Mouse (Mus musculus) hindbrain, embryonic 11.5 days (tissue): ENCODE measurements around the gene Lsamp. TPM values are rescaled to one million over a fixed set of nuclear protein-coding genes. Genes with fewer than 3 reads are reported as not detected.
A peak's percentile ranks its signal among the peaks of the same experiment; 100 is the strongest.

Source experiments
- ATAC-seq: fragments of 200-750 bp; cut with Nextera tagmentation; 2 replicates; pipeline ENCODE4 v1.8.0; 2017; ENCODE audit warnings: mild to moderate bottlenecking, moderate TSS enrichment, moderate library complexity; ENCODE audit not compliant: low FRiP score
- DNase-seq: peaks from one replicate; pipeline ENCODE4 v3.0.0-alpha.2; 2015; ENCODE audit warnings: low spot score
- H3K27ac ChIP-seq: fragments of 300-500 bp; sonication (generic); 2 replicates; pipeline ENCODE4 v1.5.1; 2014; ENCODE audit warnings: mild to moderate bottlenecking, low read depth, low read length
- H3K27me3 ChIP-seq: fragments of 300-500 bp; sonication (generic); 2 replicates; pipeline ENCODE4 v1.6.1; 2014; ENCODE audit warnings: mild to moderate bottlenecking, low read length, moderate library complexity, mixed read lengths; ENCODE audit not compliant: control insufficient read depth, insufficient read depth
- H3K36me3 ChIP-seq: fragments of 300-500 bp; sonication (generic); 2 replicates; pipeline ENCODE4 v1.6.1; 2014; ENCODE audit warnings: mild to moderate bottlenecking, low read length, moderate library complexity, mixed read lengths; ENCODE audit not compliant: control insufficient read depth, insufficient read depth
- H3K4me1 ChIP-seq: fragments of 300-500 bp; sonication (generic); replicated peaks from 2 replicates; pipeline ENCODE4 v1.6.1; 2014; ENCODE audit warnings: low read length, mixed read lengths; ENCODE audit not compliant: control insufficient read depth, insufficient read depth
- H3K4me2 ChIP-seq: fragments of 300-500 bp; sonication (generic); replicated peaks from 2 replicates; pipeline ENCODE4 v1.6.1; 2014; ENCODE audit warnings: mild to moderate bottlenecking, low read depth, low read length
- H3K4me3 ChIP-seq: fragments of 300-500 bp; sonication (generic); 2 replicates; pipeline ENCODE4 v1.5.1; 2014; ENCODE audit warnings: low read depth, low read length
- H3K9ac ChIP-seq: fragments of 300-500 bp; sonication (generic); 2 replicates; pipeline ENCODE4 v1.6.1; 2014; ENCODE audit warnings: low read depth, low read length
- H3K9me3 ChIP-seq: fragments of 300-500 bp; sonication (generic); 2 replicates; pipeline ENCODE4 v1.6.1; 2016; ENCODE audit warnings: low read length; ENCODE audit not compliant: control insufficient read depth
- WGBS: fragments of 180-500 bp; shearing (Covaris S2); extraction: QIAGEN DNeasy Blood & Tissue Kit; methylation state at CpG from one replicate; pipeline ENCODE4 v1.1.7; 2014; 5-methylcytosine and 5-hydroxymethylcytosine counted together
- polyA plus RNA-seq: library from polyadenylated mRNA; unstranded; fragments of >200 nt; fragmentation: Nextera tagmentation; extraction: Ambion mirVana; gene quantifications from 2 replicates; pipeline ENCODE4 v1.2.1, GENCODE M21; 2014

The Lsamp gene
- polyA plus RNA-seq: 13.7 and 16.3 TPM in 2 replicates

- Histone ChIP-seq H3K9ac (peak within 1 kb of the TSS; percentile 47), H3K27ac (0 out of 2 replicates have a peak within 1 kb of the TSS, but pooled peaks have one; percentile 39), H3K4me3 (peak within 1 kb of the TSS; percentile 55), H3K36me3 (no peaks in the 10 kb centered on the region), H3K27me3 (no peaks in the 10 kb centered on the region), H3K4me2 (peak within 1 kb of the TSS; percentile 88), H3K9me3 (no peaks in the 10 kb centered on the region), H3K4me1 (no peaks in the 10 kb centered on the region)
- ATAC-seq: peak; percentile 97
- under 1% methylated on average over 24 of the region's 24 CpGs for WGBS
- peak; percentile 89 for DNase-seq
These were observed at the start of gene Lsamp for GRCm38 (mm10) chr16:39984205-39984634. TSS of gene Lsamp (plus strand) at chr16:39984361.

GRCm38 (mm10) chr16:39957686-39958085 lies 26.5 kb upstream of the Lsamp start:
- no peak for ATAC-seq
- Histone ChIP-seq H3K9ac (no peak overlapping the region), H3K27ac (no peak overlapping the region), H3K4me2 (no peak overlapping the region), H3K4me3 (no peak overlapping the region), H3K4me1 (no peaks in the 10 kb centered on the region), H3K36me3 (no peaks in the 10 kb centered on the region), H3K27me3 (no peaks in the 10 kb centered on the region), H3K9me3 (no peaks in the 10 kb centered on the region)
- 95% methylated on average over 2 of the region's 2 CpGs for WGBS
- no peak for DNase-seq

GRCm38 (mm10) chr16:39972712-39973111 lies 11.4 kb upstream of the Lsamp start:
- H3K4me2 ChIP-seq: no peak overlapping the region
- 76% methylated on average over 1 of the region's 1 CpGs for WGBS
- no peak for ATAC-seq
- no peak overlapping the region for H3K27ac ChIP-seq
- no peak overlapping the region for H3K4me3 ChIP-seq
- DNase-seq: no peak
- no peaks in the 10 kb centered on the region for H3K9me3 ChIP-seq
- no peaks in the 10 kb centered on the region for H3K36me3 ChIP-seq
- no peaks in the 10 kb centered on the region for H3K4me1 ChIP-seq
- no peaks in the 10 kb centered on the region for H3K27me3 ChIP-seq
- no peak overlapping the region for H3K9ac ChIP-seq

- peak; percentile 52 for DNase-seq
- Histone ChIP-seq H3K4me3 (peak overlapping the region; percentile 55), H3K36me3 (no peaks in the 10 kb centered on the region), H3K4me2 (peak overlapping the region; percentile 88), H3K27ac (0 out of 2 replicates have a peak overlapping the region, but pooled peaks have one; percentile 39), H3K9me3 (no peaks in the 10 kb centered on the region), H3K4me1 (no peaks in the 10 kb centered on the region), H3K27me3 (no peaks in the 10 kb centered on the region), H3K9ac (peak overlapping the region; percentile 47)
- peak; percentile 88 for ATAC-seq
- WGBS: under 1% methylated on average over 28 of the region's 29 CpGs
These were observed 602 bp downstream of the Lsamp start for GRCm38 (mm10) chr16:39984635-39985291.

GRCm38 (mm10) chr16:39988466-39988865 lies 4.3 kb downstream of the Lsamp start:
- Histone ChIP-seq H3K9me3 (no peaks in the 10 kb centered on the region), H3K36me3 (no peaks in the 10 kb centered on the region), H3K9ac (no peak overlapping the region), H3K4me2 (no peak overlapping the region), H3K4me3 (no peak overlapping the region), H3K27ac (no peak overlapping the region), H3K4me1 (no peaks in the 10 kb centered on the region), H3K27me3 (no peaks in the 10 kb centered on the region)
- DNase-seq (no peak), ATAC-seq (no peak)
- WGBS: 51% methylated on average over 2 of the region's 2 CpGs

- H3K4me2 ChIP-seq: no peak overlapping the region
- H3K4me1 ChIP-seq: no peaks in the 10 kb centered on the region
- H3K36me3 ChIP-seq: no peaks in the 10 kb centered on the region
- H3K27me3 ChIP-seq: no peaks in the 10 kb centered on the region
- 90% methylated on average over 5 of the region's 5 CpGs for WGBS
- ATAC-seq: no peak
- no peak for DNase-seq
- H3K9ac ChIP-seq: no peak overlapping the region
- H3K4me3 ChIP-seq: no peak overlapping the region
- no peak overlapping the region for H3K27ac ChIP-seq
- no peaks in the 10 kb centered on the region for H3K9me3 ChIP-seq
These were observed 10.7 kb downstream of the Lsamp start for GRCm38 (mm10) chr16:39994821-39995220.

- ATAC-seq (no peak), DNase-seq (no peak)
- Histone ChIP-seq H3K27ac (no peak overlapping the region), H3K9ac (no peak overlapping the region), H3K36me3 (no peaks in the 10 kb centered on the region), H3K4me2 (no peak overlapping the region), H3K4me1 (no peaks in the 10 kb centered on the region), H3K9me3 (no peaks in the 10 kb centered on the region), H3K4me3 (no peak overlapping the region), H3K27me3 (no peaks in the 10 kb centered on the region)
- WGBS: 47% methylated on average over 2 of the region's 2 CpGs
These were observed 24.6 kb downstream of the Lsamp start for GRCm38 (mm10) chr16:40008800-40009199.

GRCm38 (mm10) chr16:40011106-40011505 lies 26.9 kb downstream of the Lsamp start:
- H3K36me3 ChIP-seq: no peaks in the 10 kb centered on the region
- H3K4me1 ChIP-seq: no peaks in the 10 kb centered on the region
- no peaks in the 10 kb centered on the region for H3K27me3 ChIP-seq
- no peak overlapping the region for H3K4me3 ChIP-seq
- no peaks in the 10 kb centered on the region for H3K9me3 ChIP-seq
- no peak overlapping the region for H3K9ac ChIP-seq
- no peak overlapping the region for H3K27ac ChIP-seq
- WGBS: 58% methylated on average over 1 of the region's 1 CpGs
- DNase-seq (no peak), ATAC-seq (no peak)
- no peak overlapping the region for H3K4me2 ChIP-seq

- 92% methylated on average over 3 of the region's 3 CpGs for WGBS
- no peak for ATAC-seq
These were observed 38.5 kb downstream of the Lsamp start for GRCm38 (mm10) chr16:40022611-40023010.

More at GRCm38 (mm10) chr16:40022611-40023010, 38.5 kb downstream of the Lsamp start:
- no peak for DNase-seq
- Histone ChIP-seq H3K4me2 (no peak overlapping the region), H3K4me3 (no peak overlapping the region), H3K9me3 (no peaks in the 10 kb centered on the region), H3K36me3 (no peaks in the 10 kb centered on the region), H3K27me3 (no peaks in the 10 kb centered on the region), H3K27ac (no peak overlapping the region), H3K4me1 (no peaks in the 10 kb centered on the region), H3K9ac (no peak overlapping the region)
